Mouse (Mus musculus) spleen, adult 2 months (tissue): ENCODE data around the gene Blnk. TPM values are rescaled to one million over a fixed set of nuclear protein-coding genes. Genes with fewer than 3 reads are reported as not detected.

Experiments
- DNase-seq, 2 experiments: peaks; one replicate each; pipeline versions ENCODE4 v3.0.0 to v3.0.0-alpha.2; 2012 to 2021; ENCODE audit warnings: low spot score in 2 of 2, low read depth in 1 of 2
- H3K27ac ChIP-seq: fragments of 200-500 bp; 2 replicates; pipeline ENCODE4 v1.5.1; 2012; ENCODE audit warnings: low read length, inconsistent platforms; ENCODE audit not compliant: insufficient read depth
- H3K27me3 ChIP-seq: fragments of 200-500 bp; 2 replicates; pipeline ENCODE4 v1.6.1; 2012; ENCODE audit warnings: mild to moderate bottlenecking, moderate library complexity, low read length, inconsistent platforms; ENCODE audit not compliant: control insufficient read depth, insufficient read depth
- H3K36me3 ChIP-seq: fragments of 200-500 bp; 2 replicates; pipeline ENCODE4 v1.6.1; 2012; ENCODE audit warnings: mild to moderate bottlenecking, low read length, inconsistent platforms; ENCODE audit not compliant: control insufficient read depth, insufficient read depth
- H3K4me1 ChIP-seq: fragments of 200-500 bp; 2 replicates; pipeline ENCODE4 v1.6.1; 2011; ENCODE audit warnings: inconsistent platforms; ENCODE audit not compliant: control insufficient read depth, insufficient read depth, insufficient read length
- H3K4me3 ChIP-seq: fragments of 200-500 bp; 2 replicates; pipeline ENCODE4 v1.5.1; 2011; ENCODE audit warnings: mild to moderate bottlenecking, inconsistent platforms; ENCODE audit not compliant: insufficient read depth, insufficient read length; ENCODE audit errors: extremely low read depth
- CTCF ChIP-seq: fragments of 200-500 bp; IDR thresholded peaks from 2 replicates; pipeline ENCODE4 v1.5.1; 2011; ENCODE audit warnings: mild to moderate bottlenecking, inconsistent platforms; ENCODE audit not compliant: insufficient read depth, insufficient read length, insufficient replicate concordance; ENCODE audit errors: extremely low read depth
- POLR2A ChIP-seq: fragments of 200-500 bp; IDR thresholded peaks from 2 replicates; pipeline ENCODE4 v1.6.1; 2011; ENCODE audit warnings: low read depth, low read length, inconsistent platforms
- WGBS: fragments of 180-500 bp; shearing (Covaris S2); methylation state at CpG from one replicate; pipeline ENCODE4 v1.1.7; 2018; 5-methylcytosine and 5-hydroxymethylcytosine counted together
- polyA plus RNA-seq: library from polyadenylated mRNA; depleted of rRNA; stranded (reverse); fragments of >200 nt; gene quantifications from 2 replicates; pipeline ENCODE4 v1.2.3, GENCODE M21; 2012; rRNA removed

The Blnk gene
- polyA plus RNA-seq, 1 experiment, result 54.3 TPM

GRCm38 (mm10) chr19:40894519-40895392 is 99.6 kb downstream of the Blnk start, which contains the start of gene Zfp518a:
Gene Zfp518a, plus strand, starts transcription at chr19:40894705.
- WGBS, result under 1% methylated on average over 89 of the region's 89 CpGs
- Histone ChIP-seq H3K27ac (peak within 1 kb of the TSS; percentile 96), H3K4me3 (peak within 1 kb of the TSS; percentile 78), H3K4me1 (no peaks in the 10 kb centered on the region), H3K27me3 (no peaks in the 10 kb centered on the region), H3K36me3 (peaks cover 3% of the 10 kb centered on the region)
- peak; percentile 78 to 92 for DNase-seq
- TF ChIP-seq CTCF (no peak), POLR2A (peak; percentile 70)

- WGBS, result 72% methylated on average over 21 of the region's 21 CpGs
- peak overlapping the region; percentile 96 for H3K27ac ChIP-seq
- H3K4me1 ChIP-seq, result no peaks in the 10 kb centered on the region
- H3K27me3 ChIP-seq, result no peaks in the 10 kb centered on the region
- peaks cover 2% of the 10 kb centered on the region for H3K36me3 ChIP-seq
- H3K4me3 ChIP-seq, result peak overlapping the region; percentile 78
- no peak for TF ChIP-seq CTCF
- TF ChIP-seq POLR2A, result no peak
- no peak for DNase-seq
Observed at GRCm38 (mm10) chr19:40894071-40894506, 100.2 kb downstream of the Blnk start.

GRCm38 (mm10) chr19:40888887-40889286 is 105.4 kb downstream of the Blnk start:
- no peak overlapping the region for H3K4me3 ChIP-seq
- H3K36me3 ChIP-seq, result no peaks in the 10 kb centered on the region
- no peak for DNase-seq
- no peaks in the 10 kb centered on the region for H3K27me3 ChIP-seq
- 77% methylated on average over 1 of the region's 1 CpGs for WGBS
- no peak overlapping the region for H3K27ac ChIP-seq
- H3K4me1 ChIP-seq, result no peaks in the 10 kb centered on the region
- no peak for TF ChIP-seq POLR2A
- TF ChIP-seq CTCF, result no peak

GRCm38 (mm10) chr19:40881700-40882099 is 112.6 kb downstream of the Blnk start:
- Histone ChIP-seq H3K27me3 (peaks cover 2% of the 10 kb centered on the region; the same call in 1 of the 2 replicates), H3K36me3 (no peaks in the 10 kb centered on the region), H3K4me1 (no peaks in the 10 kb centered on the region), H3K27ac (no peak overlapping the region), H3K4me3 (no peak overlapping the region)
- WGBS, result 94% methylated on average over 4 of the region's 4 CpGs
- DNase-seq, result no peak
- no peak for TF ChIP-seq POLR2A
- no peak for TF ChIP-seq CTCF

Other genes starting within 250 kb of the Blnk start
- 0.04 TPM in 1 of 2 replicates, not detected in the other for gene Cc2d2b, start 245.8 kb downstream of the Blnk start, polyA plus RNA-seq
- gene Ccnj, start 163.3 kb downstream of the Blnk start, polyA plus RNA-seq, result 8.4 and 10.5 TPM in 2 replicates
- gene Zfp518a, start 99.8 kb downstream of the Blnk start, polyA plus RNA-seq, result 0.58 and 0.69 TPM in 2 replicates
- gene Dntt, start 34.7 kb upstream of the Blnk start, polyA plus RNA-seq, result 0.43 and 0.89 TPM in 2 replicates
- gene Opalin, start 82.6 kb upstream of the Blnk start, polyA plus RNA-seq, result not detected in 2 replicates
- gene Tll2, start 212.3 kb upstream of the Blnk start, polyA plus RNA-seq, result 0.02 TPM in 1 of 2 replicates, not detected in the other